Mouse (Mus musculus): ENCODE data around the gene Acsbg1. TPM values are rescaled to one million over a fixed set of nuclear protein-coding genes. Genes with fewer than 3 reads are reported as not detected.

Gene Acsbg1
- total RNA-seq (2023): 10 to 100 TPM; 14.6 to 18.9 TPM

DNA sequence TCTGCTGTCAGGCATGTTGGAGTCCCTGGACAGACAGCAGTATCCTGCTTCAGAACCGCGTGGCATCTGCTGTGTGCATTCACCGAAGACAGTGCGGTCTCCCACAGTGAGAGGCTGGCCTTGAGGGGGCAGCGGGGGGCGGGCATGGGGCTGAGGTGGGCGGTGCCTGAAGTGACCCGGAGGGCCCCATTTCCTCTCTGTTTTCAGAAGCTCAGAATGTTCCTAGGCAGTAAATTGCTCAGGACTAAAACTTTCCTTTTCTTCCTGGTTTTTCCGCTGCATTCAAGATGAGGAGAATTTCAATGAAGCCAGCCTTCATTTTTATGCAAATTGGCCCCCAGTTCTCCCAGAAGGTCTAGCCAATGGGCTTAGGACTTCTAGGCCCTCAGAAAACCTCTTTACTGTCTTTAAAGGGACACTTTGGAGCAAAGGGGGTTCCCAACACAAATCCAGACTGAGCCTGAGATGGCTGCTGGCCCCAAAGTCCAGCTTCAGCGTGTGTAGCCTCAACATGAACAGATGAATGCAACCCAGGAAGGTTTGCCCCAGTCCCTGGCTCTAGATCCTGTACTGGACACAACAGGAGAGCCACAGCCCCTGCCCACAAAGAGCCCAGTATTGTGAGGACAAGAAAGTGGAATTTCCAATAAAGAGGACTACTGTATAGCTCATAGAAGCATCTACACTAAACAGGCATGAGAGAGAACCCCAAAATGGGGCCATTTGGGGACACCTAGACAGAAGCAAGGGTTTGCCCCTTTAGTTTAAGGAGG, at the start of gene Acsbg1:
Gene Acsbg1, minus strand, starts transcription at position 266 of the 773 bp plus-strand sequence.

DNA sequence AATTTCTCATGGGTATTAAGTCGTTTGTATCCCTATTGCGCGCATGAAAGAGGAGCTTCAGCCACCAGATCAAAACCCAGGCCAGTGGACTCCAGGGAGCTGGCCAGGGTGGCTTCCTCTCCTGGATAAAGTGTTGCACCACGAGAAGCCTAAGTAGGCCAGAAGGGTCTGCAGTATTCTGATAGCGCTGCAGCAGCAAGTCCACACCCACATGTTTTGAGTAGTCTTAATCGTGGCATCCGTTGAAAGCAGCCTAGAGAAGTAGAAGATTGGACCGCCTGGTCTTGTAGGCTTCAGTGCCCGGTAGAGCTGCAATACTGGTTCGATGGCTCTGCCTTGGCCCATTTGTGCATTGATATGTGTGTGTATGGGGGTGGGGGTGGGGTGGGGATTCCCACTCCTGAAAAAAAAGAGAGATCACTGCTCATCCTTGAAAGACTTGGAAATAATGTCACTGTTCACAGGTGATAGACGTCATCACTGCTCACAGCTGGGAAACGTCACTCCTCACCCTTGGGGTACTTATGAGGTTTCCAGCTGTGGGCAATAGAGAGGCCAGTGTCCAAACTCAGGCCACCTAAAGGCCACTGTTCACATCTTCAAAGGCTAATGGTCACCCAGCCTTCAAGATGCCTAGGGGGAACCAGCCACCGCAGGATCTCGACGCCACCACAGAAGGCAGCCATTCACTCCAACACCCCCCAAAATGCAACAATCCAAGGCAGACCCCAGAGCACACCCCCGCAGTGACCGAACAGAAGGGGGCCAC, 36.8 kb upstream of the Acsbg1 start, which contains the start of gene Dnaja4:
Gene Dnaja4, plus strand, starts transcription at position 556 of the 769 bp plus-strand sequence.

DNA sequence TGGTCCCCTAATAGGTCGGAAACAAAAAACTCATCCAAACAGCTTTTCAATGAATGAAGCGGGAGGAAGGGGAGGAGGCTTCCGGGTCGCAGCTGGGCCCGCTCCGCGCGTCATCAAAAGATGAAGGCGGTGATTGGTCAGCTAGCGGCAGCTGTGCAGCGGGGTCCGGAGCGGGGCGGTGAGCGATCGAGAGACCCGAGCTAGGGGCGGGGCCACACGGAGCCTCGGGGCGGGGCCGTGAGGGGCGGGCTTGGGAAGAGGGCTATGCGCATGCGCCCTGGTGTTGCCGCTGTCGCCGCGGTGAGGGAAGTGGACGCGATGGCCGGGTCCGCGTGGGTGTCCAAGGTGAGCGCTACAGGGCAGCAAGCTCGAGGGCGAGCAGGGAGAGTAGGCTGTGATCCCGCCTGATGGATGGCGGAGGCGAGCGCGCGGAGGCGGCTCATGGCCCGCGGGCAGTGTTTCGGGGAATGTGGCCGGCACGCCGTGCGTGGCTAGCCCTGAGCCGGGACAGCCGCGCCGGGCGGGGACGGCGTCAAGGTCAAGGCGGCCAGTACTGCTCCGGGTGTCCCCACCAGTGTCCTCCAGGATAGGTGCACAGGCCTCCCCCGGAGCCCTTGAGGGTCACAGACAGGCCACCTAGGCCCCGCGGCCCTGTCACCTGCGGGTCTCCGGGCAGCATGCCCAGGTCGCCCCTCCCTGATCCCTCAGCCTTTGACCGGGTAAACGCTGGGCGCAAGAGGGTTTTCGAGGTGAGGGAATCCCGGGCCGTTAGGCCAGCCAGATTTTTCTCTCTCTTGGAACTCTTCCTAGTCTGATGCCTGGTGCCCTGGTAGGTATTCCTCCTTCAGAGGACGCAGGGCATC, 75.2 kb downstream of the Acsbg1 start, which contains the start of gene Idh3a:
Gene Idh3a, plus strand, starts transcription at position 136 of the 863 bp plus-strand sequence.

DNA sequence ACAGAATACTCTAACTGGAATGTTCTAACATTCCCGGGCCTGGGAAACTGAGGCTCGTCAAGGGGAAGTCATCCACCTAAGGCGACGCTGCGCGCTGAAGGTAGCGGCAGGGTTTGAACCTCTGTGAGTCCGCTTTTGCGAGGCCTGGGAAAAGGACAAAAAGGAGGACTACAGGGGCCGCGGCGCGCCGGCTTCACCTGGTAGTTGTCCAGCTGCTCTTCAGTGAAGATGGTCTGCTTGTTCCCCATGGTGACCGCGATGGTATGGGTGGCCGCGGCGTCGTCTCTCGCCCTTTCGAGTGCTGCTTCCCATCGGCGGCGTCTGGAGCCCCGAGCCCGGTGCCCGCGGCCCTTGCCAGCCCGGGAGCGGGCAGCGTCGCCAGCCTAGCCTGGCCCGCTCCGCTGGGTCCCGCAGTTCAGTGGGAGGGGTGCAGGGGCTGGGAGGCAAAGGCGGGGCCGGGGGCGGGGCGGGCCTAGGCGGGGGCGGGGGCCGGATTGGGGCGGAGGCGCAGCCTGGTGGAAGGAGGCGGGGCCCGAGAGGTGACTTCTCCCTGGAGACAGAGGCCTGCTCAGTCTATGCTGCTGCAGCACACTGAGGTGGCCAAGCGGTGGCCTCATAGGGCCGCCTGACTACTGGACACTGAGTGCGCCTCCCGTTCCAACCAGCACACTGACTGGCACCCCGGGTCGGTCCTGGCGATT, 101.7 kb downstream of the Acsbg1 start, which contains the start of gene Cib2:
Gene Cib2, minus strand, starts transcription at position 448 of the 701 bp plus-strand sequence.

Other genes with a start within 250 kb of the Acsbg1 start
- gene Dmxl2, start 160.2 kb downstream of the Acsbg1 start, total RNA-seq (2023): under 1 TPM; 0.21 to 0.41 TPM
- gene Sh2d7, start 122.9 kb downstream of the Acsbg1 start, total RNA-seq (2023): not detected
- gene Cib2, start 101.7 kb downstream of the Acsbg1 start, total RNA-seq (2023): under 1 TPM in 1 of 2 experiments, not detected in 1; 0.38 TPM
- 10 to 100 TPM; 47.3 to 51.4 TPM for gene Idh3a, start 75.5 kb downstream of the Acsbg1 start, total RNA-seq (2023)
- 10 to 100 TPM; 20.6 to 24.5 TPM for gene Dnaja4, start 37.0 kb upstream of the Acsbg1 start, total RNA-seq (2023)
- gene Wdr61, start 72.6 kb upstream of the Acsbg1 start, total RNA-seq (2023): 10 to 100 TPM; 49.5 to 50.9 TPM
- not detected for gene Crabp1, start 102.9 kb upstream of the Acsbg1 start, total RNA-seq (2023)
- 10 to 100 TPM; 41.5 to 48.4 TPM for gene Ireb2, start 201.9 kb upstream of the Acsbg1 start, total RNA-seq (2023)